Mouse (Mus musculus) liver, embryonic 12.5 days (tissue): ENCODE data around the gene Tmem132c. TPM values are rescaled to one million over a fixed set of nuclear protein-coding genes. Genes with fewer than 3 reads are reported as not detected.

Experiments used
- ATAC-seq: fragments of 200-750 bp; cut with Nextera tagmentation; 2 replicates; pipeline ENCODE4 v1.8.0; 2017; ENCODE audit warnings: moderate number of reproducible peaks, mild to moderate bottlenecking, moderate library complexity
- H3K27ac ChIP-seq: fragments of 300-500 bp; sonication (generic); 2 replicates; pipeline ENCODE4 v1.5.1; 2016; ENCODE audit warnings: mild to moderate bottlenecking
- H3K27me3 ChIP-seq: fragments of 300-500 bp; sonication (generic); replicated peaks from 2 replicates; pipeline ENCODE4 v1.6.1; 2016; ENCODE audit warnings: mild to moderate bottlenecking, moderate library complexity
- H3K36me3 ChIP-seq: fragments of 300-500 bp; sonication (generic); 2 replicates; pipeline ENCODE4 v1.6.1; 2016; ENCODE audit warnings: mild to moderate bottlenecking, moderate library complexity
- H3K4me1 ChIP-seq: fragments of 300-500 bp; sonication (generic); 2 replicates; pipeline ENCODE4 v1.6.1; 2016
- H3K4me2 ChIP-seq: fragments of 300-500 bp; sonication (generic); 2 replicates; pipeline ENCODE4 v1.6.1; 2016; ENCODE audit warnings: mild to moderate bottlenecking, moderate library complexity
- H3K4me3 ChIP-seq: fragments of 300-500 bp; sonication (generic); 2 replicates; pipeline ENCODE4 v1.5.1; 2016; ENCODE audit warnings: mild to moderate bottlenecking, moderate library complexity
- H3K9ac ChIP-seq: fragments of 300-500 bp; sonication (generic); 2 replicates; pipeline ENCODE4 v1.6.1; 2016; ENCODE audit warnings: mild to moderate bottlenecking, moderate library complexity
- H3K9me3 ChIP-seq: fragments of 300-500 bp; sonication (generic); replicated peaks from 2 replicates; pipeline ENCODE4 v1.6.1; 2016; ENCODE audit warnings: mild to moderate bottlenecking, moderate library complexity
- WGBS: fragments of 180-500 bp; shearing (Covaris S2); methylation state at CpG from one replicate; pipeline ENCODE4 v1.1.7; 2016; ENCODE audit not compliant: insufficient replicate concordance; 5-methylcytosine and 5-hydroxymethylcytosine counted together
- polyA plus RNA-seq: library from polyadenylated mRNA; unstranded; fragments of >200 nt; fragmentation: Nextera tagmentation; extraction: Ambion mirVana; gene quantifications from 2 replicates; pipeline ENCODE4 v1.2.1, GENCODE M21; 2016

The Tmem132c gene
- polyA plus RNA-seq, 1 experiment from 2014 or later, result 0.27 TPM

DNA sequence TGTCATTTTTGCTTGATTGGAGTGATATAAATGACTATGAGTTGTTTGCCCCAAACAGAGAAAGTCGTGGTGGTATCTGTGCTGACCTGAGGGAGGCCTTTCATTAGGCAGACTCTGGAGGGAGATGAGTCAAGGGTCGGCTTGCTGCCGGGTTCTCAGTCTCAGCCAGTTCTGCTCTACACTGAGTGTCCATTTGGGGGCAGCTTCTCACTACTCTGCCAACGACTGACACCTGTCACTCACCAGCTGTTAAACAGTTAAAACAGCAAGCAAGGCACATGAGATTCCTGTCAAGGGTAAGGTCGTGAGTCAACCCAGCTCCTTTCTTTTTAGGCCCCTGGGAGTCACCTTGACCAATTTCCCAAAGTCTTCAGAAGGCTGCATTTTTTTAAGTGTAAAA lies 350.8 kb downstream of the Tmem132c start:
- no peak overlapping the region for H3K4me3 ChIP-seq
- no peak overlapping the region for H3K4me2 ChIP-seq
- H3K9me3 ChIP-seq, result no peaks in the 10 kb centered on the region
- peaks cover 60% of the 10 kb centered on the region for H3K36me3 ChIP-seq
- H3K9ac ChIP-seq, result no peak overlapping the region
- ATAC-seq, result no peak
- 62% methylated on average over 5 of the region's 5 CpGs for WGBS
- no peaks in the 10 kb centered on the region for H3K27me3 ChIP-seq
- H3K27ac ChIP-seq, result no peak overlapping the region
- H3K4me1 ChIP-seq, result no peaks in the 10 kb centered on the region

DNA sequence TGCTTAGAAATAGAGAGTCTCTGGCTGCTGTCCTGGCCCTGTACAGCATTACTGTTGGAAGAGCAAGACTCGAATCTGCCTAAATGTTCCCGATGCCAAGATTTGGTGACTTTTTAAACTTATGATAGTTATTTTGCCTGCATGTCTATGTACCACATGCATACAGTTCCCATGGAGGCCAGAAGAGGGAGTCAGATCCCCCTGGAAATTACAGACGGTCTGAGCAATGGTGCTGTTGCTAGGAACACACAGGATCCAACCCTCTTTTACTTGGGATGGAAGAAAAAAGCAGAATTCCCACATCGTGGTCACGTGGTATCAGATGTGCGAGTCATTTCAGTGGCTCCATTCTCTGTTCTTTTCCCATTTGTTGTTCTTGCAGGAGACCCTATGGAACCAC lies 351.2 kb downstream of the Tmem132c start:
- H3K9ac ChIP-seq, result no peak overlapping the region
- H3K27ac ChIP-seq, result no peak overlapping the region
- no peak overlapping the region for H3K4me3 ChIP-seq
- H3K9me3 ChIP-seq, result no peaks in the 10 kb centered on the region
- H3K4me2 ChIP-seq, result no peak overlapping the region
- H3K36me3 ChIP-seq, result peaks cover 64% of the 10 kb centered on the region
- no peaks in the 10 kb centered on the region for H3K4me1 ChIP-seq
- H3K27me3 ChIP-seq, result no peaks in the 10 kb centered on the region
- WGBS, result 66% methylated on average over 6 of the region's 6 CpGs
- ATAC-seq, result no peak

DNA sequence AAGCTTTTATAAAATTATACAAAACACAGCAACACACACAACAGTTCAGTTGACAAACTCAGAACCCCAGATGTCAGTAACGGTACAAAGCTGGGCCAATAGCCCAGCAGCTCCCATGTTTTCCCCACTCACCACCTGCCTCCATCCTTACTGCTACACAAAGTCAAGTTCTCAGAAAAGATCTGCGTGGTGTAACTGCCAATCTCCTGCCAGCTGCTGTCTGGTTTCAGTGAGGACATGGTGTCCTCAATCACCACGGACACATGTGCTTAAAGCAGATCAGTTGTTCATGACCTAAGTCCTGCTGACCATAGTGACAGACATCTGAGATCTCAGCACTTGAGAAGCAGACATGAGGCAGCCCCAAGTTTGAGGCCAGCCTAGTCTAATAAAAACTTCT lies 354.1 kb downstream of the Tmem132c start:
- Histone ChIP-seq H3K27me3 (no peaks in the 10 kb centered on the region), H3K9me3 (no peaks in the 10 kb centered on the region), H3K9ac (no peak overlapping the region), H3K36me3 (peaks cover 89% of the 10 kb centered on the region), H3K27ac (no peak overlapping the region), H3K4me2 (no peak overlapping the region), H3K4me3 (no peak overlapping the region), H3K4me1 (no peaks in the 10 kb centered on the region)
- 81% methylated on average over 3 of the region's 3 CpGs for WGBS
- ATAC-seq, result no peak

DNA sequence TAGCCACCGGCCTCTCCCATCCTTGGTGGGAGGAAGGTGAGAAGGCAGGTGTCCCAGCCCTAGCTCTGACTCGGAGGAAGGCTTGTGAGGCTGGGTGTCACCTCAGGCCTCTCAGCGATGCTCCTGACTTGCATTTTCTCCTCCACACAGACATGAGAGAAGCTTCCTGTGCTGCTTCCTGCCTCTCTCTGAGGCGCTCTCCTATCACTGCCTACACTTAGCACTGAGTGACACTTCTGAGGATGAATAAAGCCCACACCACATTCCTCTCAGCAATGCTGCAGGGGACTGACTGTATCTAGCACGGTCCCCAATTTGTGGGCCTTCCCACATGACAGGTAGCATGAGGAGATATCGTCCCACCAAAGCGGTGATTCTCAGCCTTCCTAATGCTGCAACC lies 355.3 kb downstream of the Tmem132c start:
- no peaks in the 10 kb centered on the region for H3K4me1 ChIP-seq
- ATAC-seq, result no peak
- no peak overlapping the region for H3K4me3 ChIP-seq
- peaks cover 98% of the 10 kb centered on the region for H3K36me3 ChIP-seq
- no peak overlapping the region for H3K9ac ChIP-seq
- 81% methylated on average over 7 of the region's 7 CpGs for WGBS
- no peaks in the 10 kb centered on the region for H3K9me3 ChIP-seq
- no peak overlapping the region for H3K27ac ChIP-seq
- no peak overlapping the region for H3K4me2 ChIP-seq
- no peaks in the 10 kb centered on the region for H3K27me3 ChIP-seq

DNA sequence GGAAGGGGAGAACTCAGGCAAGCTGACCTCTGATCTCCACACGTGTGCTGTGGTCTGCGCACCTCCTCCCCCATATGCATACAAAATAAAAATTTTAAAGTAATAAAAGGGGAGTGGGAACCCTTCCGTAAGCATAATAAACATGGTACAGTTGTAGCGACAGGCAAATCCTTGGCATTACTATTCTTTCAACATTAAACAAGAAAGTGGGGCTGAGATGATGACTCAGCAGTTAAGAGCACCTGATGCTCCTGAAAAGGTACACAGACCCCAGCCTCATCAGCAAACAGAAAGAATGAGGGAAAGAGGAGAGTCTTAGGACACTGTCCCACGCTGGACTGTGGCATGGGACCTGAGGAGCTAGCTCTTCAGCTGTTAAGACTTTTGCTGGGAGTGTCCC lies 361.4 kb downstream of the Tmem132c start:
- Histone ChIP-seq H3K36me3 (peaks cover 99% of the 10 kb centered on the region), H3K27me3 (no peaks in the 10 kb centered on the region), H3K27ac (no peak overlapping the region), H3K9ac (no peak overlapping the region), H3K4me3 (no peak overlapping the region), H3K4me2 (no peak overlapping the region), H3K9me3 (no peaks in the 10 kb centered on the region), H3K4me1 (no peaks in the 10 kb centered on the region)
- WGBS, result 85% methylated on average over 5 of the region's 5 CpGs
- no peak for ATAC-seq

DNA sequence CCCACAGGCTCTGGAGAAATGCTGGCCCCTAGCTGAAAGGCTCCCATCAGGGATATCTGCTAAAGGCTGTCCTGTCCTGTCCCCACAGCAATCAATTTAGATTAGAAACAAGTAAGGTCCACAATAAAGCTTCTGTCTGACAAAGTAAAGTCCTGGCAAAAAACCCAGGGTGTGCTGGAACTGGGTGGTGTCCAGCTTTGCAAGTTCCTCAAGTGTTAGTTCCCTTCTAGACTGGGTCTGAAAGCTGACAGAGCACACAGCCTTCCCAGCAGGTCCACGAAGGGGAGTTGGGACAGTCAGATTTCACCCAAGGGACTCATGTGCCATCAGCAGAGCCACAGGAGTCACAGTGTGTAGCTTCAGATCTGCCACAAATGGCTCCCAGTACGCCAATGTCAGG lies 365.9 kb downstream of the Tmem132c start:
- Histone ChIP-seq H3K4me1 (peaks cover 36% of the 10 kb centered on the region), H3K4me2 (no peak overlapping the region), H3K27me3 (no peaks in the 10 kb centered on the region), H3K36me3 (peaks cover 68% of the 10 kb centered on the region), H3K9ac (no peak overlapping the region), H3K4me3 (no peak overlapping the region), H3K9me3 (no peaks in the 10 kb centered on the region), H3K27ac (no peak overlapping the region)
- WGBS, result 87% methylated on average over 2 of the region's 2 CpGs
- no peak for ATAC-seq

DNA sequence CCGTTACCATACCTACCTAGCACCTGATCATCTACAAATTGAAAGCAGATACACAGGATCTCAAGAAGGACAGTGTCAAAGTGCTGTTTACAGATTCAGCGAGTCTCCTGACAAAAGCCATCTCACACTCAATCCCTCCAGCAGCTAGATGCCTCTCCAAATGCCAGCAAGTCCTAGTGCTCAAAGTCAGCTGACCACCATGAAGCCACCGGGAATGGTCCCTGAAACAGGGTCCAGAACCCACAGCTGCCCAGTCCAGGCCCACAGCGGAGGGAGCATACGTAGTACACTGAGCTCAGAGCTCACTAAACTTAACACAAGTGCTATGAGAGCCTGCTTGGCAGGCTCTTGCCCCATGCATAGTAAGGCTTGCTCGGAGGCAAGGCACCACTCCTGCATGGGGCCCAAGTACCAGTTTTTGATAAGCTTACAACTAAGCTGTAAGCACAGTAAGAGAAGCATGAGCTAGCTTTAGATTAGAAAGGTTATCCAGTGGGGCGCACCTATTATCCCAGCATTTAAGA lies 367.6 kb downstream of the Tmem132c start:
- WGBS, result 73% methylated on average over 7 of the region's 7 CpGs

DNA sequence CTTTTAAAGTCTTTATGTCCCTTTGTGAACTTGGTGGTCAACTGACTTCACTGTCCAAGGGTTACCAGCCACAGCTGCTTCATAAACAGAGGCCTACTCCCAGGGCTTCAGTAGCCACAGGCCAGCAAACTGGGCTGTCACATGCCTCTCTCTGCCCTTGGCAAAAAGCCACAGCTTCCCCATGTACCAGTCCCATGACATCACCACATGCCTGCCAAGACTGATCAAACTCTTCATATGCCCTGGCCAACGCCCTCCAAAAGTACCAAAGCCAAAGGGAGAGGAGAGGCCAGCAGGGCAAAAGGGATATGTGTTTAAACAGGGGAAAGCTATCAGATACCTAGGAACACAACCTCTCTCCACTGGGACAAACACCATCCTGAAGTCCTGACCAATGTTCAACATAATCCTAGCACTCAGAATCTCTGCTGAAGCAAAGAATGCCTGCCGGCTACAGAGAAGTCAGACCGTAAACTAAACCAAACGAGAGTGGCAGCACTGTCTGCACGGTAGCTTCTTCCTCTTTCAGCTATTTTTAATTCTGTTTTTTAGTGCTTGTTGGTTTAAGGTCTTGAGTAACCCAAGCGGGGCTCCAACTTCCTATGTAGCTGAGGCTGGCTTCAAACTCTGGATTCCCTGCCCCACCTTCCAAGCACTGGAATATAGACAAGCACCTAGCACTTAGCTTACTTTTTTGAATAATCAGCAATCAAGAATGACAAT lies 369.3 kb downstream of the Tmem132c start:
- Histone ChIP-seq H3K27me3 (no peaks in the 10 kb centered on the region), H3K9ac (no peak overlapping the region), H3K4me3 (no peak overlapping the region), H3K27ac (no peak overlapping the region), H3K4me2 (peak overlapping the region; percentile 18; the same call in 1 of the 2 replicates), H3K4me1 (peaks cover 68% of the 10 kb centered on the region), H3K36me3 (peaks cover 34% of the 10 kb centered on the region), H3K9me3 (no peaks in the 10 kb centered on the region)
- peak; percentile 44 for ATAC-seq
- WGBS, result 37% methylated on average over 6 of the region's 6 CpGs

More for the DNA sequence above, 367.6 kb downstream of the Tmem132c start:
- H3K9ac ChIP-seq, result no peak overlapping the region
- no peaks in the 10 kb centered on the region for H3K9me3 ChIP-seq
- H3K4me1 ChIP-seq, result peaks cover 51% of the 10 kb centered on the region
- no peak overlapping the region for H3K27ac ChIP-seq
- H3K27me3 ChIP-seq, result no peaks in the 10 kb centered on the region
- H3K4me3 ChIP-seq, result no peak overlapping the region
- ATAC-seq, result no peak
- peaks cover 51% of the 10 kb centered on the region for H3K36me3 ChIP-seq
- H3K4me2 ChIP-seq, result no peak overlapping the region

DNA sequence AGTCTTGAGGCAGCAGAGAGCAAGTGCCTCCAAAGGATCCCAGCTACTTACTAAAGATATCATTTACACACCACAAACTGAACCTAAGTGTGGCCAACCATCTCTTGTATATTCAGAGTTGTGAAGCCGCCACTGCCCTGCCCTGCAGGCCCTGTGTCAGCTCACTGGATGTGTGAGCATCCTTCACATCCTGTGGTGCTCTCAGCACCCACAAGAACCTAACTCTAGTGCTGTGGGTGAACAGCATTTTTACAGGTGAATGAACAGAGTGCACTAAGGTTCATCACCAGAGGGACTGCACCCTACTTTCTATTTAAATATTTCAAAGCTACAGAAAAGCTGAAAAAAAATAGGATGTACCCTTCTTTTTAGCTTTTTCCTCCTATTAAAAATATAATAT lies 370.3 kb downstream of the Tmem132c start:
- Histone ChIP-seq H3K4me1 (peaks cover 73% of the 10 kb centered on the region), H3K4me2 (peak overlapping the region; percentile 1; the same call in 1 of the 2 replicates), H3K27me3 (no peaks in the 10 kb centered on the region), H3K27ac (no peak overlapping the region), H3K4me3 (no peak overlapping the region), H3K9me3 (no peaks in the 10 kb centered on the region), H3K36me3 (peaks cover 24% of the 10 kb centered on the region), H3K9ac (no peak overlapping the region)
- WGBS, result 63% methylated on average over 1 of the region's 1 CpGs
- ATAC-seq, result no peak

DNA sequence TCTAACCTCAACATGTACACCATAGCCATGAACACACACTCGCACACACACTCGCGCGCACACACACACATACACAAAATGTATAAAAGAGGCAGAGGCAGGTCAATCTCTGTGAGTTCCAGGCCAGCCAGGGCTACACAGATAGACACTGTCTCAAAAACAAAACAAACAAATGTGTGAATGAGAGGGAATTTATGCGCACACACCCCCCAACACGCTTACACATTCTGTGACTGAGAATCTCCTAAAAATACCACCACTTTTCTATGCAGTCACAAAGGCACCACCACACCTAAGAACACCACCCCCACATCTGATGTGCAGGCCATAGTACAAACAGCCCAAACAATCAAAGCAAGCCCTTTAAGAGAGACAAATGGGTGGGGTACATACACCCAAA lies 370.8 kb downstream of the Tmem132c start:
- H3K9me3 ChIP-seq, result no peaks in the 10 kb centered on the region
- 92% methylated on average over 6 of the region's 6 CpGs for WGBS
- no peak overlapping the region for H3K27ac ChIP-seq

More for the DNA sequence above, 370.8 kb downstream of the Tmem132c start:
- no peak overlapping the region for H3K9ac ChIP-seq
- no peak for ATAC-seq
- no peak overlapping the region for H3K4me2 ChIP-seq
- peaks cover 19% of the 10 kb centered on the region for H3K36me3 ChIP-seq
- H3K4me1 ChIP-seq, result peaks cover 73% of the 10 kb centered on the region
- H3K27me3 ChIP-seq, result no peaks in the 10 kb centered on the region
- no peak overlapping the region for H3K4me3 ChIP-seq
